Mouse (Mus musculus): ENCODE results near the gene Fgf11. TPM values are rescaled to one million over a fixed set of nuclear protein-coding genes. Genes with fewer than 3 reads are reported as not detected.

Fgf11 gene
- polyA plus RNA-seq, 1 experiment from 2014 or later, result 6.2 TPM

- WGBS, result under 1% methylated on average over 51 of the region's 52 CpGs
- H3K4me3 ChIP-seq, result peak overlapping the region; percentile 95
- H3K4me2 ChIP-seq (replicated peaks), result peak overlapping the region; percentile 96
- ATAC-seq (replicated peaks), result peak; percentile 12
- H3K4me1 ChIP-seq, result peaks cover 52% of the 10 kb centered on the region
- peak overlapping the region; percentile 94 for H3K9ac ChIP-seq (replicated peaks)
- no peaks in the 10 kb centered on the region for H3K9me3 ChIP-seq
- peak overlapping the region; percentile 98 for H3K27ac ChIP-seq (replicated peaks)
- no peaks in the 10 kb centered on the region for H3K27me3 ChIP-seq
- peaks cover 16% of the 10 kb centered on the region for H3K36me3 ChIP-seq
These were observed 35.3 kb upstream of the Fgf11 start for GRCm38 (mm10) chr11:69836703-69837576.

GRCm38 (mm10) chr11:69835966-69836335, 34.3 kb upstream of the Fgf11 start:
- no peaks in the 10 kb centered on the region for H3K9me3 ChIP-seq
- H3K9ac ChIP-seq (replicated peaks), result peak overlapping the region; percentile 94
- H3K36me3 ChIP-seq, result peaks cover 19% of the 10 kb centered on the region
- peaks cover 52% of the 10 kb centered on the region for H3K4me1 ChIP-seq
- peak overlapping the region; percentile 95 for H3K4me3 ChIP-seq
- H3K27me3 ChIP-seq, result no peaks in the 10 kb centered on the region
- peak overlapping the region; percentile 96 for H3K4me2 ChIP-seq (replicated peaks)
- peak overlapping the region; percentile 98 for H3K27ac ChIP-seq (replicated peaks)
- WGBS, result 3% methylated on average over 4 of the region's 4 CpGs
- ATAC-seq (replicated peaks), result no peak

- H3K27me3 ChIP-seq, result no peaks in the 10 kb centered on the region
- peak overlapping the region; percentile 58 for H3K27ac ChIP-seq (replicated peaks)
- peaks cover 52% of the 10 kb centered on the region for H3K4me1 ChIP-seq
- WGBS, result 2% methylated on average over 9 of the region's 9 CpGs
- peak overlapping the region; percentile 95 for H3K4me3 ChIP-seq
- H3K4me2 ChIP-seq (replicated peaks), result peak overlapping the region; percentile 96
- H3K9ac ChIP-seq (replicated peaks), result peak overlapping the region; percentile 94
- ATAC-seq (replicated peaks), result no peak
- H3K9me3 ChIP-seq, result no peaks in the 10 kb centered on the region
- peaks cover 19% of the 10 kb centered on the region for H3K36me3 ChIP-seq
These were observed 33.8 kb upstream of the Fgf11 start for GRCm38 (mm10) chr11:69835326-69835965.

- H3K9ac ChIP-seq (replicated peaks), result peak overlapping the region; percentile 94
- H3K27me3 ChIP-seq, result no peaks in the 10 kb centered on the region
- 4% methylated on average over 45 of the region's 48 CpGs for WGBS
- H3K27ac ChIP-seq (replicated peaks), result peak overlapping the region; percentile 58
- no peak for ATAC-seq (replicated peaks)
- peak overlapping the region; percentile 95 for H3K4me3 ChIP-seq
- H3K36me3 ChIP-seq, result peaks cover 22% of the 10 kb centered on the region
- H3K9me3 ChIP-seq, result no peaks in the 10 kb centered on the region
- H3K4me1 ChIP-seq, result peaks cover 46% of the 10 kb centered on the region
- H3K4me2 ChIP-seq (replicated peaks), result peak overlapping the region; percentile 96
These were observed 32.4 kb upstream of the Fgf11 start for GRCm38 (mm10) chr11:69834001-69834549.

- no peaks in the 10 kb centered on the region for H3K27me3 ChIP-seq
- peak overlapping the region; percentile 96 for H3K4me2 ChIP-seq (replicated peaks)
- 47% methylated on average over 8 of the region's 8 CpGs for WGBS
- H3K36me3 ChIP-seq, result peaks cover 25% of the 10 kb centered on the region
- H3K9me3 ChIP-seq, result no peaks in the 10 kb centered on the region
- no peak for ATAC-seq (replicated peaks)
- peak overlapping the region; percentile 58 for H3K27ac ChIP-seq (replicated peaks)
- peak overlapping the region; percentile 95 for H3K4me3 ChIP-seq
- peaks cover 42% of the 10 kb centered on the region for H3K4me1 ChIP-seq
- H3K9ac ChIP-seq (replicated peaks), result peak overlapping the region; percentile 94
These were observed 31.9 kb upstream of the Fgf11 start for GRCm38 (mm10) chr11:69833554-69833953.

- no peak for ATAC-seq (replicated peaks)
- Histone ChIP-seq H3K4me3 (no peak overlapping the region), H3K27ac (replicated peaks) (no peak overlapping the region), H3K4me1 (peaks cover 15% of the 10 kb centered on the region), H3K36me3 (peaks cover 68% of the 10 kb centered on the region), H3K27me3 (no peaks in the 10 kb centered on the region), H3K4me2 (replicated peaks) (no peak overlapping the region), H3K9ac (replicated peaks) (no peak overlapping the region), H3K9me3 (no peaks in the 10 kb centered on the region)
- 58% methylated on average over 5 of the region's 5 CpGs for WGBS
These were observed 27.2 kb upstream of the Fgf11 start for GRCm38 (mm10) chr11:69828832-69829231.

- Histone ChIP-seq H3K4me3 (no peak overlapping the region), H3K4me2 (replicated peaks) (no peak overlapping the region), H3K27ac (replicated peaks) (no peak overlapping the region), H3K4me1 (no peaks in the 10 kb centered on the region), H3K36me3 (peaks cover 42% of the 10 kb centered on the region), H3K9me3 (no peaks in the 10 kb centered on the region), H3K9ac (replicated peaks) (no peak overlapping the region), H3K27me3 (no peaks in the 10 kb centered on the region)
- WGBS, result 78% methylated on average over 2 of the region's 2 CpGs
- ATAC-seq (replicated peaks), result no peak
These were observed 21.8 kb upstream of the Fgf11 start for GRCm38 (mm10) chr11:69823456-69823855.

- Histone ChIP-seq H3K27me3 (no peaks in the 10 kb centered on the region), H3K36me3 (peaks cover 29% of the 10 kb centered on the region), H3K9me3 (no peaks in the 10 kb centered on the region), H3K4me2 (replicated peaks) (no peak within 1 kb of the TSS), H3K9ac (replicated peaks) (no peak within 1 kb of the TSS), H3K27ac (replicated peaks) (no peak within 1 kb of the TSS), H3K4me3 (no peak within 1 kb of the TSS), H3K4me1 (no peaks in the 10 kb centered on the region)
- 86% methylated on average over 3 of the region's 3 CpGs for WGBS
- ATAC-seq (replicated peaks), result no peak
These were observed 20.4 kb upstream of the Fgf11 start, which contains the start of gene Spem1 for GRCm38 (mm10) chr11:69822080-69822479. Gene Spem1, minus strand, starts transcription at chr11:69822180.

GRCm38 (mm10) chr11:69818871-69819270, 17.2 kb upstream of the Fgf11 start:
- Histone ChIP-seq H3K4me3 (no peak overlapping the region), H3K36me3 (no peaks in the 10 kb centered on the region; the same call in 1 of the 2 replicates), H3K9me3 (no peaks in the 10 kb centered on the region), H3K4me1 (no peaks in the 10 kb centered on the region), H3K9ac (replicated peaks) (no peak overlapping the region), H3K4me2 (replicated peaks) (no peak overlapping the region), H3K27ac (replicated peaks) (no peak overlapping the region), H3K27me3 (no peaks in the 10 kb centered on the region)
- no peak for ATAC-seq (replicated peaks)
- WGBS, result 93% methylated on average over 8 of the region's 8 CpGs

- WGBS, result 89% methylated on average over 2 of the region's 2 CpGs
- Histone ChIP-seq H3K27me3 (no peaks in the 10 kb centered on the region), H3K9me3 (no peaks in the 10 kb centered on the region), H3K4me2 (replicated peaks) (no peak within 1 kb of the TSS), H3K27ac (replicated peaks) (no peak within 1 kb of the TSS), H3K9ac (replicated peaks) (no peak within 1 kb of the TSS), H3K4me1 (no peaks in the 10 kb centered on the region), H3K36me3 (no peaks in the 10 kb centered on the region), H3K4me3 (no peak within 1 kb of the TSS)
- ATAC-seq (replicated peaks), result no peak
These were observed 16.7 kb upstream of the Fgf11 start, which contains the start of gene Spem2 for GRCm38 (mm10) chr11:69818365-69818764. Gene Spem2, minus strand, starts transcription at chr11:69818465.

- no peak for ATAC-seq (replicated peaks)
These were observed 14.9 kb upstream of the Fgf11 start for GRCm38 (mm10) chr11:69816520-69816919.

GRCm38 (mm10) chr11:69815155-69815554, 13.5 kb upstream of the Fgf11 start, which contains the start of gene Gm39566:
Gene Gm39566, minus strand, starts transcription at chr11:69815298.
- H3K4me1 ChIP-seq, result no peaks in the 10 kb centered on the region
- H3K27ac ChIP-seq (replicated peaks), result no peak within 1 kb of the TSS
- 65% methylated on average over 10 of the region's 10 CpGs for WGBS
- no peak within 1 kb of the TSS for H3K9ac ChIP-seq (replicated peaks)
- no peaks in the 10 kb centered on the region for H3K27me3 ChIP-seq
- H3K9me3 ChIP-seq, result no peaks in the 10 kb centered on the region
- H3K4me3 ChIP-seq, result no peak within 1 kb of the TSS
- H3K4me2 ChIP-seq (replicated peaks), result no peak within 1 kb of the TSS
- H3K36me3 ChIP-seq, result no peaks in the 10 kb centered on the region
- ATAC-seq (replicated peaks), result no peak

More at GRCm38 (mm10) chr11:69816520-69816919, 14.9 kb upstream of the Fgf11 start:
- no peaks in the 10 kb centered on the region for H3K36me3 ChIP-seq
- no peaks in the 10 kb centered on the region for H3K9me3 ChIP-seq
- WGBS, result 94% methylated on average over 12 of the region's 12 CpGs
- H3K4me3 ChIP-seq, result no peak overlapping the region
- H3K4me2 ChIP-seq (replicated peaks), result no peak overlapping the region
- H3K4me1 ChIP-seq, result no peaks in the 10 kb centered on the region
- no peak overlapping the region for H3K9ac ChIP-seq (replicated peaks)
- H3K27ac ChIP-seq (replicated peaks), result no peak overlapping the region
- no peaks in the 10 kb centered on the region for H3K27me3 ChIP-seq
